Mouse (Mus musculus) liver, adult 2 months (tissue): ENCODE measurements at regions not wholly inside any gene's neighbourhood (a gene's known extent, or its start where the extent isn't known, plus 50 kb on each side); places are given as distances from the start of the nearest gene placed in this dataset.

Experiments
- CTCF ChIP-seq: fragments of 200-500 bp; IDR thresholded peaks from 2 replicates; pipeline ENCODE4 v1.5.1; 2011; ENCODE audit warnings: low read depth, low read length, control low read depth
- POLR2A ChIP-seq: fragments of 200-500 bp; IDR thresholded peaks from 2 replicates; pipeline ENCODE4 v1.6.1; 2011; ENCODE audit warnings: low read length, control low read depth; ENCODE audit not compliant: insufficient read depth; ENCODE audit errors: extremely low read depth

- TF ChIP-seq CTCF (no peak), POLR2A (no peak)
Observed at GRCm38 (mm10) chr9:61645661-61646425, 268.5 kb downstream of the Rplp1 start.
